Mouse (Mus musculus) small intestine, adult 2 months (tissue): Measurements from ENCODE around the gene Cldn13.

ENCODE experiments used
- CTCF ChIP-seq: fragments of 200-500 bp; IDR thresholded peaks from 2 replicates; pipeline ENCODE4 v1.5.1; 2012; ENCODE audit warnings: low read depth, mild to moderate bottlenecking, control low read depth, inconsistent platforms, low read length, moderate library complexity, mixed read lengths; ENCODE audit not compliant: insufficient replicate concordance, insufficient read length; ENCODE audit errors: extremely low read depth
- POLR2A ChIP-seq: fragments of 200-500 bp; IDR thresholded peaks from 2 replicates; pipeline ENCODE4 v1.6.1; 2012; ENCODE audit warnings: low read depth, mild to moderate bottlenecking, control low read depth, inconsistent platforms, low read length, moderate library complexity

DNA sequence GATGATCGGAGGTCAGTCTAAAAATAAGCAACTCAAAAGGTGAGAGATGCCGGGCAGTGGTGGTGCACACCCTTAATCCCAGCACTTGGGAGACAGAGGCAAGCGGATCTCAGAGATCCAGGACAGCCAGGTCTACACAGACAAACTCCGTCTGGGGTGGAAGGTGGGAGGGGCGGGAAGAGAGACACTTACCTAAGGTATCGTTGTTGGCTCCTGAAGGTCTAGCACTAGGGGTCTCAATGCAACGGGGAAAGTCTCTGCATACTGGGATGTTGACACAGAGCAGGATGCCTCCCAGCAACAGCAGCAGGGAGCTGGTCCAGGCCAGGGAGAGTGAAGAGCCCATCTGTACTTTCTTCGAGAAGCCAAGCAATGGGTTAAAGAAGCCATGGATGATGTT is 816 bp downstream of the Cldn13 start:
- TF ChIP-seq POLR2A (no peak), CTCF (no peak)
